Mouse (Mus musculus) brain, embryonic 14.5 days (tissue): Measurements from ENCODE around the gene 9430097D07Rik.

ENCODE experiments used
- CTCF ChIP-seq: fragments of 200-500 bp; IDR thresholded peaks from 2 replicates; pipeline ENCODE4 v1.5.1; 2012; ENCODE audit warnings: inconsistent platforms, mild to moderate bottlenecking, moderate library complexity, borderline replicate concordance; ENCODE audit not compliant: insufficient read depth, insufficient read length; ENCODE audit errors: extremely low read depth
- POLR2A ChIP-seq: fragments of 200-500 bp; IDR thresholded peaks from 2 replicates; pipeline ENCODE4 v1.6.1; 2012; ENCODE audit warnings: mild to moderate bottlenecking, inconsistent platforms, borderline replicate concordance; ENCODE audit not compliant: poor library complexity, insufficient read depth, insufficient read length, severe bottlenecking; ENCODE audit errors: extremely low read depth

- no peak for TF ChIP-seq POLR2A
- no peak for TF ChIP-seq CTCF
These were observed 24.2 kb downstream of the 9430097D07Rik start for GRCm38 (mm10) chr2:32551236-32551635.
